8 mouse cellular contexts compared by ENCODE assay signal in genomic region chr8:122906463-122907021, GRCm38 (mm10). TPM values are rescaled to one million over a fixed set of nuclear protein-coding genes. Genes with fewer than 3 reads are reported as not detected.
DNase-seq lines count a peak whose midpoint lies in the region; ATAC-seq lines count a peak whose summit lies in the region.

No protein-coding gene starts in this region.

- peak overlapping the region; percentile 23; the same call in 1 of the 2 replicates for H3K27ac ChIP-seq in hindbrain, embryonic 15.5 days (replicated peaks)
- H3K27ac ChIP-seq in macrophage: peak overlapping the region; percentile 56

- DNase-seq in R1 (ENCODE audit: low read depth, low spot score): peak; percentile 81
- DNase-seq in cerebellum, postnatal 25 days: peak; percentile 86 to 90
- peak; percentile 92 to 94 for DNase-seq in frontal cortex, postnatal 36 days (ENCODE audit: low spot score in 2 of 2)
- DNase-seq in left cerebral cortex, adult 11 months (ENCODE audit: low spot score): peak; percentile 88
- DNase-seq in right cerebral cortex, adult 18-20 months: peak; percentile 92
- peak; percentile 64 for DNase-seq in urinary bladder, postnatal 10 days (ENCODE audit: low spot score)

- peak; percentile 86 for ATAC-seq in hindbrain, embryonic 15.5 days (ENCODE audit: low FRiP score, low read depth)

- H3K4me2 ChIP-seq in hindbrain, embryonic 15.5 days: no peak overlapping the region

- WGBS in hindbrain, embryonic 15.5 days: 39% methylated on average over 6 of the region's 6 CpGs
- 5% methylated on average over 6 of the region's 6 CpGs for WGBS in macrophage (ENCODE audit: missing documents)

- no peak overlapping the region for H3K4me3 ChIP-seq in hindbrain, embryonic 15.5 days
- no peak overlapping the region for H3K4me3 ChIP-seq in macrophage (ENCODE audit: inconsistent target)

- 0 out of 2 replicates have a peak, but pooled peaks cover 7% of the 10 kb centered on the region for H3K4me1 ChIP-seq in hindbrain, embryonic 15.5 days (replicated peaks)

- H3K9ac ChIP-seq in hindbrain, embryonic 15.5 days: no peak overlapping the region

- no peaks in the 10 kb centered on the region for H3K27me3 ChIP-seq in hindbrain, embryonic 15.5 days

- H3K79me2 ChIP-seq in macrophage (ENCODE audit: inconsistent target): peaks cover 98% of the 10 kb centered on the region

- no peaks in the 10 kb centered on the region for H3K36me3 ChIP-seq in hindbrain, embryonic 15.5 days
- 0 out of 2 replicates have a peak, but pooled peaks cover 18% of the 10 kb centered on the region for H3K36me3 ChIP-seq in macrophage (ENCODE audit: inconsistent target)

- no peaks in the 10 kb centered on the region for H3K9me3 ChIP-seq in hindbrain, embryonic 15.5 days

RNA-seq across cellular contexts. Expression of gene Cdh15, which starts 58.8 kb away (rescaled TPM):
- 1.8 and 2.1 TPM in 2 replicates for polyA plus RNA-seq in hindbrain, embryonic 15.5 days (2015; fragmentation: Nextera tagmentation; extraction: Ambion mirVana)
- total RNA-seq in macrophage (2018; cell fraction: chromatin; rRNA removed): not detected
- not detected for total RNA-seq in macrophage (2018; cell fraction: cytosol; rRNA removed)
- not detected for total RNA-seq in macrophage (2018; cell fraction: nucleus; rRNA removed)
- not detected in 3 replicates for polyA plus RNA-seq in macrophage (2018)
